Mouse (Mus musculus) heart, embryonic 16.5 days (tissue): Measurements from ENCODE around the gene Ptprb. TPM values are rescaled to one million over a fixed set of nuclear protein-coding genes. Genes with fewer than 3 reads are reported as not detected.

Experiments used
- ATAC-seq: fragments of 200-750 bp; cut with Nextera tagmentation; replicated peaks from 2 replicates; pipeline ENCODE4 v1.8.0; 2017; ENCODE audit warnings: moderate number of reproducible peaks; ENCODE audit not compliant: insufficient read depth, low FRiP score; ENCODE audit errors: extremely low read depth
- H3K27ac ChIP-seq: fragments of 300-500 bp; sonication (generic); 2 replicates; pipeline ENCODE4 v1.5.1; 2014; ENCODE audit warnings: mild to moderate bottlenecking, low read length, control low read depth, moderate library complexity
- H3K27me3 ChIP-seq: fragments of 300-500 bp; sonication (generic); 2 replicates; pipeline ENCODE4 v1.6.1; 2014; ENCODE audit warnings: low read length, mixed read lengths; ENCODE audit not compliant: control insufficient read depth, insufficient read depth
- H3K36me3 ChIP-seq: fragments of 300-500 bp; sonication (generic); 2 replicates; pipeline ENCODE4 v1.6.1; 2014; ENCODE audit not compliant: control insufficient read depth, insufficient read depth
- H3K4me1 ChIP-seq: fragments of 300-500 bp; sonication (generic); 2 replicates; pipeline ENCODE4 v1.6.1; 2014; ENCODE audit warnings: low read length, mixed read lengths; ENCODE audit not compliant: control insufficient read depth, insufficient read depth
- H3K4me2 ChIP-seq: fragments of 300-500 bp; sonication (generic); 2 replicates; pipeline ENCODE4 v1.6.1; 2014; ENCODE audit warnings: low read depth, mild to moderate bottlenecking, control low read depth, low read length
- H3K4me3 ChIP-seq: fragments of 300-500 bp; sonication (generic); 2 replicates; pipeline ENCODE4 v1.5.1; 2014; ENCODE audit warnings: mild to moderate bottlenecking, control low read depth, low read length
- H3K9ac ChIP-seq: fragments of 300-500 bp; sonication (generic); 2 replicates; pipeline ENCODE4 v1.6.1; 2014; ENCODE audit warnings: low read length, control low read depth
- H3K9me3 ChIP-seq: fragments of 300-500 bp; sonication (generic); replicated peaks from 2 replicates; pipeline ENCODE4 v1.6.1; 2016; ENCODE audit warnings: low read length; ENCODE audit not compliant: control insufficient read depth
- WGBS: fragments of 180-500 bp; shearing (Covaris S2); extraction: QIAGEN DNeasy Blood & Tissue Kit; methylation state at CpG from one replicate; pipeline ENCODE4 v1.1.7; 2014; 5-methylcytosine and 5-hydroxymethylcytosine counted together
- polyA plus RNA-seq: library from polyadenylated mRNA; unstranded; fragments of >200 nt; fragmentation: Nextera tagmentation; extraction: Ambion mirVana; gene quantifications from 2 replicates; pipeline ENCODE4 v1.2.1, GENCODE M21; 2015

Ptprb gene
- 5.4 and 8.2 TPM in 2 replicates for polyA plus RNA-seq

- no peak for ATAC-seq
- whole genome bisulfite sequencing = 34% methylated on average over 7 of the region's 7 CpGs
- peak within 1 kb of the TSS; percentile 36; the same call in 1 of the 2 replicates for H3K9ac ChIP-seq
- H3K4me3 ChIP-seq = peak within 1 kb of the TSS; percentile 42
- H3K4me1 ChIP-seq = no peaks in the 10 kb centered on the region
- H3K27me3 ChIP-seq = no peaks in the 10 kb centered on the region
- no peaks in the 10 kb centered on the region for H3K36me3 ChIP-seq
- peak within 1 kb of the TSS; percentile 42; the same call in 1 of the 2 replicates for H3K4me2 ChIP-seq
- H3K27ac ChIP-seq = peak within 1 kb of the TSS; percentile 75
- no peaks in the 10 kb centered on the region for H3K9me3 ChIP-seq
Measured at GRCm38 (mm10) chr10:116275280-116275679, at the start of gene Ptprb. Gene Ptprb (plus strand): TSS chr10:116275523.

- WGBS = 53% methylated on average over 5 of the region's 5 CpGs
- Histone ChIP-seq H3K4me3 (no peak overlapping the region), H3K9ac (no peak overlapping the region), H3K4me2 (no peak overlapping the region), H3K27ac (no peak overlapping the region), H3K9me3 (no peaks in the 10 kb centered on the region), H3K4me1 (no peaks in the 10 kb centered on the region), H3K36me3 (no peaks in the 10 kb centered on the region), H3K27me3 (no peaks in the 10 kb centered on the region)
- ATAC-seq = no peak
Measured at GRCm38 (mm10) chr10:116235299-116235698, 40.0 kb upstream of the Ptprb start.

GRCm38 (mm10) chr10:116242200-116242599, 33.1 kb upstream of the Ptprb start:
- 63% methylated on average over 7 of the region's 7 CpGs for WGBS

GRCm38 (mm10) chr10:116243373-116243772, 31.9 kb upstream of the Ptprb start:
- no peak overlapping the region for H3K4me2 ChIP-seq
- H3K27ac ChIP-seq = no peak overlapping the region
- H3K36me3 ChIP-seq = no peaks in the 10 kb centered on the region
- no peak overlapping the region for H3K4me3 ChIP-seq
- H3K9ac ChIP-seq = no peak overlapping the region
- 0 out of 2 replicates have a peak, but pooled peaks have one; percentile 65 for ATAC-seq
- no peaks in the 10 kb centered on the region for H3K4me1 ChIP-seq
- no peaks in the 10 kb centered on the region for H3K9me3 ChIP-seq
- 42% methylated on average over 7 of the region's 7 CpGs for WGBS
- no peaks in the 10 kb centered on the region for H3K27me3 ChIP-seq

More at GRCm38 (mm10) chr10:116242200-116242599, 33.1 kb upstream of the Ptprb start:
- H3K27ac ChIP-seq = no peak overlapping the region
- H3K4me3 ChIP-seq = no peak overlapping the region
- H3K27me3 ChIP-seq = no peaks in the 10 kb centered on the region
- H3K9me3 ChIP-seq = no peaks in the 10 kb centered on the region
- no peak overlapping the region for H3K9ac ChIP-seq
- no peak for ATAC-seq
- no peaks in the 10 kb centered on the region for H3K4me1 ChIP-seq
- H3K36me3 ChIP-seq = no peaks in the 10 kb centered on the region
- H3K4me2 ChIP-seq = no peak overlapping the region

- Histone ChIP-seq H3K36me3 (no peaks in the 10 kb centered on the region), H3K27ac (no peak overlapping the region), H3K9ac (no peak overlapping the region), H3K27me3 (no peaks in the 10 kb centered on the region), H3K4me2 (no peak overlapping the region), H3K9me3 (no peaks in the 10 kb centered on the region), H3K4me1 (no peaks in the 10 kb centered on the region), H3K4me3 (no peak overlapping the region)
- WGBS = 45% methylated on average over 2 of the region's 2 CpGs
- no peak for ATAC-seq
Measured at GRCm38 (mm10) chr10:116245632-116246031, 29.7 kb upstream of the Ptprb start.

- Histone ChIP-seq H3K4me2 (no peak overlapping the region), H3K4me1 (peaks cover 11% of the 10 kb centered on the region), H3K9me3 (no peaks in the 10 kb centered on the region), H3K27me3 (no peaks in the 10 kb centered on the region), H3K4me3 (no peak overlapping the region), H3K27ac (no peak overlapping the region), H3K36me3 (no peaks in the 10 kb centered on the region), H3K9ac (no peak overlapping the region)
- no peak for ATAC-seq
- 67% methylated on average over 7 of the region's 7 CpGs for WGBS
Measured at GRCm38 (mm10) chr10:116252668-116253067, 22.7 kb upstream of the Ptprb start.

GRCm38 (mm10) chr10:116253972-116254371, 21.4 kb upstream of the Ptprb start:
- Histone ChIP-seq H3K4me3 (no peak overlapping the region), H3K4me2 (no peak overlapping the region), H3K27ac (peak overlapping the region; percentile 33; the same call in 1 of the 2 replicates), H3K4me1 (peaks cover 11% of the 10 kb centered on the region), H3K27me3 (no peaks in the 10 kb centered on the region), H3K9ac (no peak overlapping the region), H3K36me3 (no peaks in the 10 kb centered on the region), H3K9me3 (no peaks in the 10 kb centered on the region)
- ATAC-seq = peak; percentile 65; the same call in 1 of the 2 replicates
- WGBS = 21% methylated on average over 6 of the region's 6 CpGs

GRCm38 (mm10) chr10:116259298-116259697, 16.0 kb upstream of the Ptprb start:
- Histone ChIP-seq H3K27me3 (no peaks in the 10 kb centered on the region), H3K4me2 (no peak overlapping the region), H3K4me1 (peaks cover 21% of the 10 kb centered on the region), H3K4me3 (no peak overlapping the region), H3K9me3 (no peaks in the 10 kb centered on the region), H3K9ac (no peak overlapping the region), H3K36me3 (no peaks in the 10 kb centered on the region), H3K27ac (no peak overlapping the region)
- 70% methylated on average over 4 of the region's 4 CpGs for WGBS
- no peak for ATAC-seq

GRCm38 (mm10) chr10:116260658-116261433, 14.5 kb upstream of the Ptprb start:
- Histone ChIP-seq H3K4me1 (peaks cover 21% of the 10 kb centered on the region), H3K36me3 (no peaks in the 10 kb centered on the region), H3K27ac (peak overlapping the region; percentile 92), H3K9me3 (no peaks in the 10 kb centered on the region), H3K4me3 (no peak overlapping the region), H3K27me3 (no peaks in the 10 kb centered on the region), H3K9ac (peak overlapping the region; percentile 63), H3K4me2 (peak overlapping the region; percentile 41)
- WGBS = 15% methylated on average over 13 of the region's 13 CpGs
- peak; percentile 90 for ATAC-seq
